Mouse (Mus musculus) heart, postnatal 10 days (tissue): Measurements from ENCODE around the gene Cinp. TPM values are rescaled to one million over a fixed set of nuclear protein-coding genes. Genes with fewer than 3 reads are reported as not detected.
A peak's percentile ranks its signal among the peaks of the same experiment; 100 is the strongest.

Experiments used
- DNase-seq, 2 experiments: peaks; one replicate each; pipeline ENCODE4 v3.0.0; 2021
- intact Hi-C: fragments of 180-260 bp; cut with DNase I; formaldehyde crosslinking; loops from one replicate; pipeline ENCODE4 v1.15.1; 2025
- total RNA-seq, 2 experiments: library from RNA; stranded (reverse); gene quantifications; 2 replicates each; pipeline ENCODE4 v1.2.3; 2021

The Cinp gene
- total RNA-seq, result 10 to 100 TPM; 37.0 to 43.9 TPM

DNA sequence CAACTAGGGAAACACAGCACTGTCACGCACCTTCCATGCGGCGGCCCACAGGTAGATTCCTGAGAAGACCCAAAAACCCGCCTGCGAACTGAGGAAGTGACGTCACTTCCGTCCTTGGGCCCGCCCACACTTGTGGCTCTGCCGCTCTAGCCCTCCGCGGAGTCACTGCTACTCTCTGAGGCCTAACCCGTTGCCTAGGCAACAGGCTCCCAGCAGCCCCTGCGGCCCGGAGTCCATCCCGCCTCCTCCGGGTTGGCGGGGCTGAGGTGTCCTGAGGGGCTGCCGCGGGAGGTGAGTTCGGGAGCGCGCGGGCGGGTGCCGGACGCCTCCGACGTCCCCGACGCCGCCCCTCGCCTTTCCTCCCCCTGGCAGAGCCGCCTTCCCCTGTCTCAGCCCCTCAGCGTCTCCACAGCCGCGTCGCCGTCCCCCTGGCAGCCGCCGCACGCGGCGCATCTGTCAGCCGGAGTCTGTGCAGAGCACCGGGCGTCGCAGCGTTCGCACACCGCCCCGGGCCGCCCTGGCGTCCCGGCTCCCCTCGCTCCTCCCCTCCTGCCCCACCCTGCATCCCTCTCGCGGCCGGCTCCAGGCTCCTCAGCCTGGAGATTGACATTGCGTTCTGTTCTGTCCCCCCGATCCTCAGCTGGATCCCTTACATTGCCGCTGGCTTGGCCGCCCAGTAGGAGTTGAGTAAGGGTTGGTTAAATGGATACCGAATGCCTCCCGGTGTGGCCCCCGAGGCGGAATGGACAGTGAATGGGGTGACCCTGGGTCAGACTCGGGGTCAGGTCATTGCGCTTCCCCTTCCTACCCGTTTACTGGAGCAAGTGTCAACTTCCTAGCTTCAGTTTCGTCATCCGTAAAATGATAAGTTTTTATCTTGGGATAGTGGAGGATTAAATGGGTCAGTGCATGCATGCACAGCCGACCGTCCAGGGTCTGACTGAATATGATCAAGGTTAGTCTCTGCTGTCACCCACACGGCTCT is at the start of gene Cinp, which contains the start of gene Tecpr2:
Gene Cinp, minus strand, starts transcription at position 110 of the 985 bp plus-strand sequence.
Gene Tecpr2, plus strand, starts transcription at position 229 of the 985 bp plus-strand sequence.
- intact Hi-C loops, result no loop called here
- DNase-seq, result peak; percentile 97

DNA sequence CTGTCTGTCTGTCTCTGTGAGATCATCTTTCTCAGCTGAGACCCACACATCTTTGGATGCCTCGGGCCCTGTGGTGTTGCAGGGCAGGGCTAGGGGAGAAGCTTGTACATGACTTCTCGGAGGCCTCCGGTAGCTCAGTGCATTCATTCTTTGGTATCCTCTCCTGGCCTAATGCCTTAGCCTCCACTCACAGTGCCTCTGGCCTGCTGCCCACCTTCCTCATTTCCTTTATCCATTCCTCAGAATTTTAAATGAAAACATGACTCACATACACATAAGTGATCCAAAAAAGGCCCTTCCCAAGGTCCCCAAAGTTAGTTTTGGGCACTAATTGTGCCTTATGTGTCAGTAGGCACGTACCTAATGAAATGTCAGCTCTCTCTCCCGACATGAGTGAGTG is 48.6 kb upstream of the Cinp start:
- DNase-seq, result no peak
- intact Hi-C loops, result loop anchor here (5.0 to 10.0 kb wide), 2 partner anchors 105 to 197 kb away; no protein-coding TSS in a partner anchor

DNA sequence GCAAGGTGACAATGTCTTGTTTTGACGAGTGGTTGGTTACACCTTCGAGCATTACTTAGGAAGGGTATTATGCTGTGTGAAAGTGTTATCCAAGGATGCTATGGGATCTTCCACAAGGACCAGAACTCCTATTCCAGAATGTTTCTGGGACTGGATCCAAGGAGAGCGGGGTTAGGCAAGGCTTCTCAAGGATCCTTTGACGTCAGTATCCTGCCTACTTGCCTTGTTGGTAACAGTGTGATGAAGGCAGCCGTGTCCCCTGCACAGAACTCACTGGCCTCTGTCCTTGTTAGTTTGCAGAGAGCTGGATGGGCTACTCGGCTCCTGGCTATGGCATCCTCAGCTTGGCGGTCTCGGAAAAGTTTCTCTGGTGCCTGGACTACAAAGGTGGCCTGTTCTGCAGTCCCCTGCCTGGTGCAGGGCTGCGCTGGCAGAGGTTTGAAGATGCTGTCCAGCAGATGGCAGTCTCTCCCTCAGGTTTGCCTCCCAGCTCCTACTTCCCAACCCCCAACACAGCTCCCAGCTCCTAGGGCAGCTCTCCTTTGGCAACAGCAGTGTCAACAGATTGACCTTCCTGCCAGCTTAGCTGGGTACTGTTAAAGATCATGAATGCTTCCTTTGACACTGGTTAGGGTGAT is 47.2 kb upstream of the Cinp start:
- intact Hi-C loops, result loop anchor here (1.0 to 10.0 kb wide), 3 partner anchors 56 to 199 kb away; no protein-coding TSS in a partner anchor
- peak; percentile 90 to 92 for DNase-seq

DNA sequence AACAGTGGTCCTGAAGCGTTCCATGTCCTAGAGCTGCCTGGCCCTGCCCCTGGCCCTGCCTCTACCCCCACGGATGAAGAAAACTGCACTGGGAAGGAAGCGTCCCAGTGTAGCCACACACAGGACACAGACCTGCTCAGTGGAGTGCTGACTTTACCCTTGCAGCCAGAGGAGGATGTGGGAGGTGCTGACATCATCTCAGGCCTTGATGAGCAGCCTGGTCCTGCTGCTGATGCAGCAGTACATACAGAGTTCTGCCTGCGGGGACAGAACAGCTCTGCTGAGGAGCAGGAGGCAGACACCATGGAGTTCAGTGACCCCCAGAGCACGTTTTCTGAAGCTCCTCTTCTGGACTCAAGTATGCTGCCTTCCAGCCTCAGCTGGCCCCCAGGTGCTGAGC is 43.9 kb upstream of the Cinp start:
- DNase-seq, result no peak
- intact Hi-C loops, result loop anchor here (10.0 kb wide), 1 partner anchor 202 kb away; no protein-coding TSS in a partner anchor

DNA sequence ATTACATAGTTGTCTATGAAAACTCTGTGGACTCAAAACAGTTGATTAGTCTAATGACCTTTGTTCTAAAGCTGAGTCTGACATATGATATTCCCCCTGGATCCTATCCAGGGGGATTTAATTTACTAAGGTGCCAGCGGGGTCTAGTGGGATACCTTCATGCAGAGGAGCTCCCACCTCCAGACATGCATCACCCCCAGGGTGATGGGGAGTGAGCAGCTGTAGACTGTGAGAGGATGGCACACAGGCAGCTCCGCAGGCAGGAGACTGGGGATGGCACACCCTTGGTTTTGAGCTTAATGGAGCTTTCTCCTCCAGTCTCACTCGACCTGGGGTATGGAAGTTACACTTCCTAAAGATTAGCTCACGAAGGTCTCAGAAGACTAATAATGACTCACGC is 32.6 kb upstream of the Cinp start:
- DNase-seq, result no peak
- intact Hi-C loops, result no loop called here

DNA sequence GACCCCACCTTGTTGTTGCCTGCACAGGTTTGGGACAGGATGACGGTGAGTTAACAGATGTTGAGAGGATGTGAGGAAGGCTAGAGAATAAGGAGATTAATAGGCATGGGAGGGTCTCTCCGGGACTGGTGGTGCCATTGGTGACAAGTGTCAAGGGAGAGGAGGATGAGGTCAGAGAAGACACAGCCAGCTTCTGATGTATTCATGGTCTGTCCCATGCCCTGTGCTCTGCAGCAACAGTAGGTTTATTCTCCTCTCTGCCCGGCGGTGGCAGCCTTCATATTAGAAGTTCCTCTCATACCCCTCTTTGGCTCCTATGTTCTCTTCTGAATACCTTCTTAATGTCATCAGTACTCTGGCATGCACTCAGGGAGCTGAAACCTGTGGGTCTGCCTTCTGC is 31.3 kb upstream of the Cinp start:
- intact Hi-C loops, result no loop called here
- DNase-seq, result no peak

DNA sequence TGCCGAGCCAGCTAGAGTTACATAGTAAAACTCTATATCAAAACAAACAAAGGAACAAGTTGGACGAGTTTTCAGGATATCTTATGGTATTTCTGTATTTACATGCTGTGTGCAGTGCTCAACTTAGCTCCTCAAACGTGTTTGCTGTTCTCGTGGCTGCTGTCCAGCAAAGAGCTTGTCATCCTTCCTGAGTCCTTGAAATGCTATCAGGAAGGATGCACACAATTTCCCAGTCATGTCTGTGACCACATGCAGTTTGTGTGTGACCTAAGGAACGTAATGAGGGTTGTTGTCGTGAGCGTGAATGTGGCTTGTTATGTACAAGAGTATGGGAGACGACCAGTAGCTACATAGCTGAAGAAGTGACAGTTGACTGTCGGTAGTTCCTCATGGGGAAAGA is 26.8 kb upstream of the Cinp start:
- DNase-seq, result no peak
- intact Hi-C loops, result no loop called here

DNA sequence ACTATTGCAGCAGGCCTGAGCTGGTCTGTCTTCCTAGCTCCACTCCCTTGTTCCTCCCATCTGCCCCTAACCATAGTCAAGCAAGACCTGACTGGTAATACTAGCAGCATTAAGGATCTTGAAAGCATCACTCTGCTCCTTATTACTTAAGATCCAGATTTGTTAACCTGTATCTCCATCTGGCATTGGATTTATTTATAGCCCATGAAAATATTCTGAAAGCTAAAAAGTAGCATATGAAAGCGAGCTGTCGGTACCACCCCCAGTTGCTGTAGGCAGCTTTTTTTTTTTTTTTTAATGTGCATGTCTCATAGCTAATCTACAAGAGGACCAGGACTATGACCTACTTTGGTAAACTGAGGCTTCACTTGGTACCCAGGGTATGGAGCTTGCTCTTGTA is 21.0 kb upstream of the Cinp start:
- DNase-seq, result no peak
- intact Hi-C loops, result no loop called here

DNA sequence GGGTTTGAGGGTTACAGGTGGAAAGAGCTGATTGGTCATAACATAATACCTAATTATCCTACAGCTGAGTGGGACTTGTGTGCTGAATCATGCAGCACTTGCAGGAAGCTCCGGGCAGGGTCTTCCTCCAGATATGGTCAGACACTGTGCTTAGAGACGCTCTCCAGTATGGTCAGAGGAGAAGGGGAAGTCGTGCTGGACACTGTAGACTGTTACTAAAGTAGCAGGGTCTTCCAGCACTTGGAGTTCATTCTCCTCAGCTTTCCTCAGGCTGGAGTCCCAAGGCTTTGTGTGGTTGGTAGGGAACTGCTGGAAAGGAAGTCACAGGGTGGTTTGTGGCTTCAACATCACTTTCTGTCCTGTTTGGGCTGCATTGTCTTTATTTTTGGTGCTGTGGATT is 18.9 kb upstream of the Cinp start:
- no peak for DNase-seq
- intact Hi-C loops, result no loop called here

DNA sequence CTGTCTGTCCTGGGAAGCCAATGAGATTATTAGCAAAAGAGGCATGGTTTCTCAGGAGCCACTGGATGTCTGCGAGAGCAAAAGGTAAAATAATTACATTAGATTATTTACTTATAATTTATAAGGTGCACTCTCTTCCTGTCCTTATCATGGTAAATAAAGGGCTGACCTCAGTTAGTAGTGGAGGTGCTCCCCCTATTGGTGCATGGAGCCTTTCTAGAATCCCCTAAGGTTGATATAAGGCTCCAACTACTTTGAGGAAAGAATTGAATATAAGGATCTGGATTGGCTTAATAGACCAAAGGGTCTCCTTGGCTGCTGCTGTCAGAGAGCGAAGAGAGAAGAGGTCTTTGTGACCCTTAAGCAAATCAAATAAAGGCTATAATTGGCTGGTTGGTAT is 14.6 kb upstream of the Cinp start:
- no peak for DNase-seq
- intact Hi-C loops, result no loop called here

DNA sequence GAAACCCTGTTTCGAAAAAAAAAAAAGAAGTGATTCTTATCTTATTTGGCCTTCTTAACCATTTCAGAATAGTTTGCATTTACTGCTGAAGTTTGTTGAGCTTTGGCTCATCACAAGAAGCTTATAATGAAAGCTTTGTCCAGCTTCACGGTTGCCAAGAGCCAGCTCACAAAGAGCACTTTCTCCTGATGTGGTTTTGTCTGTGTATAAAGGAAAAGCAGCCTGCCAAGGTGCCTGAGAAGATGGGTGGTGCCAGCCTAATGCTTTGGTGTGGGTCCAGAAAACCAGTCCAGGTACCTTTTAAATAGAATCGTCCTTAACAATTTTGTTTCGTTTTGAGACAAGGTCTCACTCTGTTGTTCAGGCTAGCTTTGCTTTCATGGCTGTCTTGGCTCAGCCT is 13.2 kb upstream of the Cinp start:
- no peak for DNase-seq
- intact Hi-C loops, result no loop called here

DNA sequence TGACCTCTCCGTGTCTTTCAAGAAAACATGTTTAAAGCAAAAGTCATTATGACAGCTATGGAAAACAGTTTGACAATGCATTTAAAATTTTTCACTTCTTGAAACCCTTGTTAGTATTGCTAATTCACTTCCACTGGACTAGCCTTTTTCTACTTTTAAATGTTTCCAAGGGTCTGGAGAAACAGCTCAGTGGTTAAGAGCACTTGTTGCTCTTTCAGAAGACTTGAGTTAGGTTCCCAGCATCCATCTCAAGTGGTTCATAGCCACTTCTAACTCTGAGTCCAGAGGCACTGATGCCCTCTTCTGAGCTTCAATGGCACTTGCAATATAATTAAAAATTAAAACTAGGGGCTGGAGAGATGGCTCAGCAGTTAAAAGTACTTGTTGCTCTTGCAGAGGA is 2.9 kb upstream of the Cinp start:
- DNase-seq, result no peak
- intact Hi-C loops, result no loop called here

DNA sequence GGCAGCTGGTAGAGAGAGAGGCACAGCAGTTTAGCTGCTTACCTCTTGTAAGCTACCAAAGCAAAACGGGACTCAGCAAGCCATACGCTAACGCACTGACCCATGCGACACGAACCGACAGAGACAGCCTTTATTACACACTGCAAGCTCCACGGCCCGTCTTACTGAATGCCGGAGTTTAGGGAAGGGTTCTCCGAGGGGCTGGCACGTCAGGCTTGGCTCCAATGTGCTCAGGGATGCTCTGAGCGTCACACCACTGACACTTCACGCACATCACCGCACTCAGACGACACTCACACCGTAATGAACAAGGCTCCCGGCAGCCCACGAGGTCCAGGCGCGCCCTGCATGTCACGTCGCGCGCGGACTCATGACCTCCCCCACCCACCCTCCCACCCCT is 339 bp downstream of the Cinp start:
- DNase-seq, result no peak
- intact Hi-C loops, result no loop called here

DNA sequence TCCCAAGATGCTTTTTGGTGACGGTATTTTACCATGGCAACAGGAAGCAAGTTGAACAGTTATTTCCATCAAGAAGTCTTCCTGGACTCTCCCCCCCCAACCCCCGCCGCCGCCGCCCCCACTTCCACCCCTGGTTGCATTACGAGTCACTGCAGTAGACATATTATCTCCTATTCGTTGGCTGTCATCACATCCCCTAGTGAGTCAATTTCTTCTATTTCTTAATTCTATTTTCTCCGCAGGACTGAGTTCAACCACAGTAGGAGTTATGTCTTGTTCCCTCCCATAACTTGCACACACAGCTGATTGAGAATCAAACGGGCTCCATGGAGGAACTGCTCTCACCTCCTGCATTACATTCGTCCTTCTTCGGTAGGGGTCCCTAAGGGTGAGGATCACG is 839 bp downstream of the Cinp start:
- DNase-seq, result peak in 1 of 2 experiments; percentile 9
- intact Hi-C loops, result no loop called here

DNA sequence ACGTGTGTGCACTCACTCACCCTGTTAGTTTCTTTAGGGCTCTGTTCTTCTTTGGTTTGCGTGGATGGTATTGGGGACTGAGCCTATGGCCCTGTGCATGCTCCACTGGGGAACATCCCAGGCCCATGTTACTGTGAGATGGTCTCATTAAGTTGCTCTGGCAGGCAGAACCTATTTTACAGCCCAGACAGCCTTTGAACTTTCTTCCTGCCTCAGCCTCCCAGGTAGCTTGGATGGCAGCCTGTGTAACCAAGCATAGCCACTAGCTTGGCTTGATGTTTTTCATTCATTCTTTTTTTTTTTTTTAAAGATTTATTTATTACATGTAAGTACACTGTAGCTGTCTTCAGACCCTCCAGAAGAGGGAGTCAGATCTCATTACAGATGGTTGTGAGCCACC is 3.7 kb downstream of the Cinp start:
- DNase-seq, result no peak
- intact Hi-C loops, result no loop called here

DNA sequence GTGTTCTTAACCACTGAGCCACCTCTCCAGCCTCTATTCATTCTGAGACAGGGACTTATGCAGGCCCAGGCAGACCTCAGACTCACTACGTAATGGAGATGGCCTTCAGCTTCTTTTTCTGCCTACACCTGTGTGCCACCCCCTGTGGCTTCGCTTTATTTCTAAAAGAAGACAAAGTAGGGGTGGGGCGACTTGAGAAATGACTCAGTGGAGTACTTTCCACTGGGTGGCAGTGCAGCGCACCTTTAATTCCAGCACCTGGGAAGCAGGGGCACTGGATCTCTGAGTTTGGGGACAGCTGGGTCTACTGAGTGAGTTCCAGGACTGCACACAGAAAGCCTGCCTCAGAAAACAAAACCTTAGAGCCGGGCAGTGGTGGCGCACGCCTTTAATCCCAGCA is 6.7 kb downstream of the Cinp start:
- no peak for DNase-seq
- intact Hi-C loops, result no loop called here

DNA sequence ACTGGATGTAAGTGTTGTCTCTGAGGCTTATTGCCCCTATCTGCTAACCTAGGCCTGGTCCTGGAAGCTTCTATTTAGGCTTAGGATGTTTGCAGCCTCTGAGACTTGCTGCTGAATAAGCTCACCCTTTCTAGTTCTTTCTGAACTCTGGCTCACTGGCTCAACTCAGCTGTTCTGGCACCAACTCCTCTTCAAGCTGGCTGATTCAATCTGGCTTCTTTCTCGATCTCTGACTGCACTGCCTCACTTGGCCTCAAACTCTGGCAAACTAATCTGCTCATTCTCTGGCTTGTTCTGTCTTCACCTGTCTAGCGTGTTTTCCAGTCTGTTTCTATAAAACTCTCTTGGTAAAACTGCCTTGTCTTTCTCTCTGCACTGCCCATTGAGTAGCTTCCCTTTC is 13.6 kb downstream of the Cinp start:
- no peak for DNase-seq
- intact Hi-C loops, result no loop called here

DNA sequence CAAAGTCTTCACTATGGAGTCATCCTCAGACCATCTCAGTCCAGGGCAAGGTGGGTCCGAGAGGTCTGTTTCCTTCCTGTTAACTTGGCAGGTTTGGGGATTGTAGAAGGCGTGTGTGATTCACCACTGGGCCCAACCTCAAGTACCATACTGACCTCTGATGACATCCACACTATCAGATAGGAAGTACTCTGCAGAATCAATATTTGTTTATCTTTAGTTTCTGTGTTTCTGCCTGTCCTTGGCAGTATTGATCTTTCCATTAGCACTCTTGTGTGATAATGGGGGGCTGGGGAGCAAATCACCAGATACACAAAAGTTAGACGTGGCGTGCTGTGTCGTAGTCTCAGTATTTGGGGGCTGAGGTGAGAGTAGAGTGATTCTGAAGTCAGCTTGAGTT is 17.7 kb downstream of the Cinp start:
- no peak for DNase-seq
- intact Hi-C loops, result no loop called here

DNA sequence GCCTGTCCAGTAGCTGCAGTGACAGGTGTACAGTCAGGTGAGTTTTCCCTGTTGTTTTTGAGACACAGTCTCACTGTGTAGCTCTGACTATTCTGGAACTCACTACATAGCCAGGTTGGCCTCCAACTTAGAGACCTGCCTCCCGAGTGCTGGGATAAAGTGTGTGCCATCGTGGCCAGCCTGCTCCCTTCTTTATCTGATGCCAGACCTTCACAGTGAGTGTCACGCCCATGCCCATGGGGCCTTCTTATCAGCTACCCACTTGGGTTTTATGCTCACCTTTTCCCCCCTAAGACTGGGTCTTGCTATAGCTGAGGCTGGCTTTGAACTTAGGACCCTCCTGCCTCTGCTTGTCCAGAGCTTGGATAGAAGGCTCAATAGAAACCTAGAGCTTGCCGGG is 18.8 kb downstream of the Cinp start:
- intact Hi-C loops, result no loop called here

DNA sequence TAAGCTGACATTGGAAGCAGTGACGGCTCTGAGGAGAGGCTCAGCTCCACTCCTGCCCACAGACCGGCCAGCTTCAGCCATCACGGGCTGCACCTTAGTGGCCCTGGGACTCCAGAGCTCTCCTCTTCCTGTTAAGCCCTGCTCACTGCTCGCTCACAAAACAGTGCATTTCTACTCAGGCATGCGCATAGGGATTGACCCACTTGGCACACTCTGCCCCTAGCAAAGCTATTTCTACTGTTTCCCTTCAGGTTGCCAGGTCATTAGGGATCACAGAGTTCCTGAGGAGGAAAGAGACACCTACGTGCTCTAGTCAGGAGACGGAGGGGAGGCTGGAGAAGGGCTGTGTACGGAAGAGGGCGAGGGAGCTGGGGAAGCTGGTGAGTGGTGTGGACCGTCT is 23.0 kb downstream of the Cinp start:
- DNase-seq, result no peak
- intact Hi-C loops, result no loop called here

More for the DNA sequence above, 18.8 kb downstream of the Cinp start:
- DNase-seq, result no peak

DNA sequence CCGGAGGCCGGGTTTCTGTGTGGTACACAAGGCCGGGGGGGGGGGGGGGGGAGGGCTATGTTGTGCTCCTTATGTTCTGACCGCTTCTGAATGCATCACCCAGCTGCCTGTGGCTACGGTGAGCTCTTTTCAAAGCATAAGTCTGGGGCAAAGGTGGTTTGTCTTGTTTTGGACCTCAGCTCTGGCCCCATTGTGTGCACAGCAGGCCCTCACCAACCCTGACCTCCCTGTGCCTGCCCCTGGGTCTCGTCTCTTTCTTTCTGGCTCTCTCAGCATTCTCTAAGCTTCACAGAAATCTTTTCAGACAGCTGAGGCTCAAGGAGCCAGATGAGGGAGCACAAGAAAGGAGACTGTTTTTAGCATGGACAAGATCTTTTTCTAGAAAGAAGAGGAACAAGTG is 23.4 kb downstream of the Cinp start:
- no peak for DNase-seq
- intact Hi-C loops, result no loop called here

DNA sequence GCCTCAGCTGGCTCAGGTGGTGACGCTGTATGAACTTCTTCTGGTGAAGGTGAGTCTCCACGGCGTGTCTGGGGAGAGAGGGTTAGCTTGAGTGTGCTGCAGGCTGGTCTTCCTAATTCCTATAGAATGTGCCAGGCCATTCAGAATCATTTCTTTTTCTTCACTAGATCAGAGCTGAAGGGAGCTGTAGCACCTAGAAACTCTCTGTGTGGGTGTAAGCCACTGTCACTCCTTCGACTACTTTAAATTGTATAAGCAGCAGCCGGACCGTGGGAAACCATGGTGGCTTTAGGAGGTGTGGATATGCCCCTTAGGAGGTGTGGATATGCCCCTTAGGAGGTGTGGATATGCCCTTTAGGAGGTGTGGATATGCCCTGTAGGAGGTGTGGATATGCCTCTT is 24.9 kb downstream of the Cinp start:
- no peak for DNase-seq
- intact Hi-C loops, result no loop called here
